Mouse (Mus musculus) liver, embryonic 15.5 days (tissue): ENCODE measurements around the gene Zfyve27. TPM values are rescaled to one million over a fixed set of nuclear protein-coding genes. Genes with fewer than 3 reads are reported as not detected.

Experiments used
- ATAC-seq: fragments of 200-750 bp; cut with Nextera tagmentation; 2 replicates; pipeline ENCODE4 v1.8.0; 2017; ENCODE audit warnings: moderate number of reproducible peaks, mild to moderate bottlenecking, moderate library complexity; ENCODE audit not compliant: insufficient read depth
- H3K27ac ChIP-seq: fragments of 300-500 bp; sonication (generic); replicated peaks from 2 replicates; pipeline ENCODE4 v1.5.1; 2015; ENCODE audit warnings: mild to moderate bottlenecking, inconsistent platforms
- H3K27me3 ChIP-seq: fragments of 300-500 bp; sonication (generic); 2 replicates; pipeline ENCODE4 v1.6.1; 2015; ENCODE audit warnings: mild to moderate bottlenecking, inconsistent platforms
- H3K36me3 ChIP-seq: fragments of 300-500 bp; sonication (generic); replicated peaks from 2 replicates; pipeline ENCODE4 v1.6.1; 2015; ENCODE audit warnings: moderate library complexity, mild to moderate bottlenecking, inconsistent platforms
- H3K4me1 ChIP-seq: fragments of 300-500 bp; sonication (generic); replicated peaks from 2 replicates; pipeline ENCODE4 v1.6.1; 2015; ENCODE audit warnings: inconsistent platforms
- H3K4me2 ChIP-seq: fragments of 300-500 bp; sonication (generic); 2 replicates; pipeline ENCODE4 v1.6.1; 2015; ENCODE audit warnings: moderate library complexity, mild to moderate bottlenecking, inconsistent platforms
- H3K4me3 ChIP-seq: fragments of 300-500 bp; sonication (generic); replicated peaks from 2 replicates; pipeline ENCODE4 v1.5.1; 2015; ENCODE audit warnings: mild to moderate bottlenecking, inconsistent platforms
- H3K9ac ChIP-seq: fragments of 300-500 bp; sonication (generic); 2 replicates; pipeline ENCODE4 v1.6.1; 2015; ENCODE audit warnings: moderate library complexity, mild to moderate bottlenecking, inconsistent platforms
- H3K9me3 ChIP-seq: fragments of 300-500 bp; sonication (generic); replicated peaks from 2 replicates; pipeline ENCODE4 v1.6.1; 2016; ENCODE audit warnings: inconsistent platforms
- WGBS: fragments of 180-500 bp; shearing (Covaris S2); methylation state at CpG from one replicate; pipeline ENCODE4 v1.1.7; 2015; ENCODE audit warnings: mixed read lengths; ENCODE audit not compliant: insufficient replicate concordance; 5-methylcytosine and 5-hydroxymethylcytosine counted together
- polyA plus RNA-seq: library from polyadenylated mRNA; unstranded; fragments of >200 nt; fragmentation: Nextera tagmentation; extraction: Ambion mirVana; gene quantifications from 2 replicates; pipeline ENCODE4 v1.2.1, GENCODE M21; 2015

Gene Zfyve27
- polyA plus RNA-seq, result 8.8 and 10.1 TPM in 2 replicates

DNA sequence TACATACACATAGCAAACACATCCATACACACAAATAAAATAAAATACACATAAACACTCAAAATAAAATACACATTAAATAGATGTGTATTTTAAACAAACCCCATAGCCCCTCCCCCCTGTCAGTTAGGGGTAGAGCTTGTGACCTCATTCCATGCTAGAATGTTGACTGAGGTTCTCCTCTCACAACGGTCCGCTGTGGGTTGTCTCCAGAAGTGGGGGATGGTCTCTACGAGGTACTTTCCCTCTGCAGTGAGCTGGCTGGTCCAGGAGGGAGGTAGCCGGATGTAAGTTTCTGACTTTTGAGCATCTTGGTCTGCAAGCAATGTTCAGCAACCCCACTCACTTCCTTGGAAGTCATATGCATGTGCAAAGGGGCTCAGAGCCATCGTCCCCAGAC lies at the start of gene Zfyve27:
Gene Zfyve27 (plus strand): TSS at position 188 of the 400 bp plus-strand sequence.
- peaks cover 39% of the 10 kb centered on the region for H3K27me3 ChIP-seq
- H3K4me1 ChIP-seq, result peaks cover 13% of the 10 kb centered on the region
- WGBS, result 46% methylated on average over 5 of the region's 5 CpGs
- no peak within 1 kb of the TSS for H3K4me3 ChIP-seq
- no peak for ATAC-seq
- no peak within 1 kb of the TSS for H3K4me2 ChIP-seq
- H3K9ac ChIP-seq, result no peak within 1 kb of the TSS
- H3K27ac ChIP-seq, result no peak within 1 kb of the TSS
- H3K36me3 ChIP-seq, result no peaks in the 10 kb centered on the region
- no peaks in the 10 kb centered on the region for H3K9me3 ChIP-seq

DNA sequence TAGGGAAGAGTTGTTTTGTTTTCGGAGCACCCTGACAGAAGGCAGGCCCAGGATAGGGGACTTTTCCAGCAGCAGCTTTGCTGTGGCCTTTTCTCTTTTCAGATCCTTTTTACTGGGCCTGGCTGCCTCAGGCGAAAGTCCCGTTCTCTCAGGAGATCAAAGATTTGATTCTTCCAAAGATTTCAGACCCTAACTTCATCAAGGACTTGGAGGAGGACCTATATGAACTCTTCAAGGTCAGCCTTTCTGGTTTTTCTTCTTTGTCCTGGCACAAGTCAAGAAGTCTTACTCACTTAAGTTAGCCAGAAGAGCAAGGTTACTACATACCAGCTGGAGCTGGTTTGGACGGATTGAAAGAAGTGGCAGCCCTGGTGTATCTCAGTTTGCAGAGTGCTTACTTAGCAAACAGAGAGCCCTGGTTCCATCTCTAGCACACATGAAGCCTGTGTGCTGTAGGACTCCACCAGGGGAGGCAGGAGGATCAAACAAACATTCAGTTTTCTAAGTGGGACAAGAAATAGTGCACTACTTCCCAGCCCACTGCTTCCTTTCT lies 47.9 kb upstream of the Zfyve27 start:
- WGBS, result 65% methylated on average over 4 of the region's 4 CpGs
- Histone ChIP-seq H3K4me3 (no peak overlapping the region), H3K4me1 (no peaks in the 10 kb centered on the region; the same call in 1 of the 2 replicates), H3K27ac (no peak overlapping the region), H3K9me3 (no peaks in the 10 kb centered on the region), H3K27me3 (no peaks in the 10 kb centered on the region), H3K4me2 (no peak overlapping the region), H3K9ac (no peak overlapping the region), H3K36me3 (peaks cover 45% of the 10 kb centered on the region)
- no peak for ATAC-seq

DNA sequence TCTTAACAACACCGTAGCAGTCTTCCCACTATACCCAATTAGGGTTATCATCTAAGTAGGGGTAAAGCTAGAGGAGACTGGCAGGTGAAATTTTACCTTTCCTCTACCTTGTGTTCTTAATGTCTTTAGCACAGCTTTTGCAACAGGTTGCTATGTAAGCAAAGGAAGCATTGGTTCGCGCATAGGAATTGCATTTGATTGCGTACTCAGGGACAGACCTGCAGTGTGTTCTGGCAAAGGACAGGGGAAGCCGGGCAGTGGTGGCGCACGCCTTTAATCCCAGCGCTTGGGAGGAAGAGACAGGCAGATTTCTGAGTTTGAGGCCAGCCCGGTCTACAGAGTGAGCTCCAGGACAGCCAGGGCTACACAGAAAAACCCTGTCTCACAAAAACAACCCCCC lies 45.6 kb upstream of the Zfyve27 start:
- peak; percentile 48; the same call in 1 of the 2 replicates for ATAC-seq
- Histone ChIP-seq H3K4me3 (no peak overlapping the region), H3K36me3 (peaks cover 59% of the 10 kb centered on the region), H3K4me1 (peaks cover 4% of the 10 kb centered on the region), H3K9ac (no peak overlapping the region), H3K27ac (no peak overlapping the region), H3K9me3 (no peaks in the 10 kb centered on the region), H3K4me2 (no peak overlapping the region), H3K27me3 (no peaks in the 10 kb centered on the region)
- WGBS, result 85% methylated on average over 9 of the region's 9 CpGs

DNA sequence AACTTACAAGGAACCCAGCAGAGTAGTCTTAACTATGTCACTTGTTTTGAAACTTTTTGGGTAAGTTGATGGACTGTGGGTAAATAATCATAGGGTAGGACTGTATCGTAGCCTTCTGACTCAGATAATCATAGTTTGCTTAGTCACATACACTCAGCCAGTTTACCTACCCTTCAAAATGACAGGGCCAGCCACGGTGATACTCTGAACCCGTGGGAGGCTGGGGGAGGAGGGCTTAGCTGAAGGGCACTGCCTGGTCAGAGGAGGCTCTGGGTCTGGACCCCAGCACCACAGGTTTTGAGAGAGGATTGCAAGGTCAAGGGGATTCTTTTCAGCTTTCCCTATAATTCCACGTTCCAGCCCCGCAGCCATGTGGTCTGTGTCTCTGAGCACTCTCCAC lies 45.2 kb upstream of the Zfyve27 start:
- H3K36me3 ChIP-seq, result peaks cover 54% of the 10 kb centered on the region
- 53% methylated on average over 5 of the region's 5 CpGs for WGBS
- H3K4me2 ChIP-seq, result no peak overlapping the region
- H3K4me1 ChIP-seq, result peaks cover 4% of the 10 kb centered on the region
- H3K4me3 ChIP-seq, result no peak overlapping the region
- peak; percentile 69 for ATAC-seq
- H3K27me3 ChIP-seq, result no peaks in the 10 kb centered on the region
- no peak overlapping the region for H3K9ac ChIP-seq
- H3K9me3 ChIP-seq, result no peaks in the 10 kb centered on the region
- H3K27ac ChIP-seq, result no peak overlapping the region

DNA sequence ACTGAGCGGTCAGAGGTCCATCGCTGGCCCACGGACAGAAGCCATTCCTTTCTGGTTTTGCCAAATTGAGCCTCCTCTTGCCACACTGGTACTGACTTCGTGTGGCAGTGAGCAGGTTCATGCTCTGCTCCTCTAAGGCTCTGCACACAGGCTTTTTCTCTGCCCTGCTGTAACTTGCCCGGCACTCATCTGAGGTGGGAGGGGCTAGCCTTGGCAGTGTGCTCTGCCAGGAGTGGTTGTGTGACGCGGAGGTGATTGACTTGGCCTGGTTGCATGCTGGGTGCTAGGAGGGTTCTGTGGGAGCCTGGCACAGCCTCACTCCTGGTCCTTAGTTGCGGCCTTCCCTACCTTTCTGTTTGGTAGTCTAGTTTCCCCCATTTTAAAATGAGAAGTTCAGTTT lies 43.3 kb upstream of the Zfyve27 start:
- no peak overlapping the region for H3K9ac ChIP-seq
- no peak for ATAC-seq
- peaks cover 40% of the 10 kb centered on the region for H3K36me3 ChIP-seq
- H3K4me3 ChIP-seq, result no peak overlapping the region
- no peak overlapping the region for H3K4me2 ChIP-seq
- no peaks in the 10 kb centered on the region for H3K27me3 ChIP-seq
- H3K27ac ChIP-seq, result no peak overlapping the region
- peaks cover 4% of the 10 kb centered on the region for H3K4me1 ChIP-seq
- 74% methylated on average over 8 of the region's 8 CpGs for WGBS
- no peaks in the 10 kb centered on the region for H3K9me3 ChIP-seq

DNA sequence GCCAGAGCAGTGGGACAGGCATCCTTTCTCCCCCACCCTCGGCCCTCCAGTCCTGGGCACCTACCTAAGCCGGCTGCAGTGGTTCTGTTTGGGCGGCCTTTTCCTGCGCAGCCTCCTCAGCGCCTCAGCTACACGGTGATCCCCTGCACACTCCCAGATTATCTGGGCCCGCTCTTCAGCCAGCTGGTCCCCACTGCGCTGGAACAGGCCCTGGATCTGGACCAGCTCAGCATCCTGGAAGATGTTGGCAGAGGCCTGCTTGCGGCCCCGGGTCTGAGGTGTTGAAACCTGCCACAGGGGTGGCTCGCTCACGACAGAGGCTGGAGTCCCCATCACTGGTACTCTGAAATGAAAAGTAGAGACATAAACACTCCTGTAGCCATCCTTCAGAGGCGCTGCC lies 39.1 kb upstream of the Zfyve27 start:
- Histone ChIP-seq H3K4me1 (peaks cover 35% of the 10 kb centered on the region), H3K4me3 (no peak overlapping the region), H3K4me2 (no peak overlapping the region), H3K27me3 (no peaks in the 10 kb centered on the region; the same call in 1 of the 2 replicates), H3K36me3 (peaks cover 27% of the 10 kb centered on the region), H3K27ac (no peak overlapping the region), H3K9ac (no peak overlapping the region), H3K9me3 (no peaks in the 10 kb centered on the region)
- 77% methylated on average over 13 of the region's 13 CpGs for WGBS
- ATAC-seq, result no peak

DNA sequence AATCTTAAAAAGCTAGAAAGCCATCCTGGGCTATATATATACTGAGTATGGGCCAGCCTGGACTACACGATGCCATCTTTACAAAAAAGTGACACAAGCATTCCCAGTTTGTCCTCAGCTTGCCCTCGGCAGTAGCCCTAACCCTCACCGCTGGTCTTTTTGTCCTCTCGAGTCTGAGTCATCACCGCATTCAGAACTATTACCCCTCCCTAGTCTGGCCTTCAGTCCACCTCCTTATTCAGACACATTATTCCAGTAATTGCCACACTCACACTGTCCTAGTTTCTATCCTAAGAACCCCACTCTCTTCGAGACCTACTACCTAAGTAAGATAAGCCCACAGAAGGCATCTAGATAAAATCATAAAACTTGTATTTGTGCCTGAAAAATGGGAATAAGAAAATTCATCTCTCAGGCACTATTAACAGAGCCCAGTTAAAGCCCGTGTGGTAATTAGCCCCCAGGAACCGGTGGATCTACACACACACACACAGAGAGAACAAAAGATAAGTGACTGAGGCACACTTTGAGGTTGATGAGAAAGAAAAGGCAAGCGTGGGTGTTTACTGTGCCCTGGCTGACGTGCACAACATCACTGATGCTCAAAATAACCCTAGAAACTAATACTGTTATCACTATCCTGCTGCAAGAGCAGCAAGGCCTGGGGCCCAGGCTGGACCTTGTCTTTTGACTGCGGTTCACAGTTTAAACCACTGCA lies 38.1 kb upstream of the Zfyve27 start:
- Histone ChIP-seq H3K4me3 (no peak overlapping the region), H3K27me3 (no peaks in the 10 kb centered on the region; the same call in 1 of the 2 replicates), H3K4me1 (peaks cover 37% of the 10 kb centered on the region), H3K9me3 (no peaks in the 10 kb centered on the region), H3K9ac (no peak overlapping the region), H3K27ac (no peak overlapping the region), H3K4me2 (no peak overlapping the region), H3K36me3 (peaks cover 18% of the 10 kb centered on the region)
- no peak for ATAC-seq
- 59% methylated on average over 11 of the region's 11 CpGs for WGBS

DNA sequence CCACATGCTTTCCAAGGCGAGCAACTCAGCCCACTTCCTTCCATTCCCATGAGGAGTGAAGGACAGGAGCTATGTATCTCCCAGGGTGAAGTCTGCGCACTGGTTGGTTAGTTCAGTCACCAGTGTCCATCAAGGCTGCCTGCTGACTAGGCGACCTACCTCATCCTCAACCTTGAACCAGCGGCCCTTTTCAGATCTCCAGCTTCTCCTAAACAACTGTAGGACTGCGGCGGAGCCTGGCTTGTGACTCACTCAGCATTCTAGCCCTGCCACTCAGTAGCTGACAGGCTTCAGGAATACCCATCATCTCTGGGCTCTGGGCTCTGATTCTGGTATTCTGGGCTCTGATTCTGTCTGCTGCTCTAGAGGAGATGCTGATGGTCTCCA lies 37.5 kb upstream of the Zfyve27 start:
- H3K4me3 ChIP-seq, result no peak overlapping the region
- no peaks in the 10 kb centered on the region for H3K9me3 ChIP-seq
- H3K4me2 ChIP-seq, result no peak overlapping the region
- WGBS, result 66% methylated on average over 6 of the region's 6 CpGs
- ATAC-seq, result no peak
- no peak overlapping the region for H3K9ac ChIP-seq
- peaks cover 13% of the 10 kb centered on the region for H3K36me3 ChIP-seq
- no peak overlapping the region for H3K27ac ChIP-seq
- peaks cover 38% of the 10 kb centered on the region for H3K4me1 ChIP-seq
- H3K27me3 ChIP-seq, result no peaks in the 10 kb centered on the region; the same call in 1 of the 2 replicates

DNA sequence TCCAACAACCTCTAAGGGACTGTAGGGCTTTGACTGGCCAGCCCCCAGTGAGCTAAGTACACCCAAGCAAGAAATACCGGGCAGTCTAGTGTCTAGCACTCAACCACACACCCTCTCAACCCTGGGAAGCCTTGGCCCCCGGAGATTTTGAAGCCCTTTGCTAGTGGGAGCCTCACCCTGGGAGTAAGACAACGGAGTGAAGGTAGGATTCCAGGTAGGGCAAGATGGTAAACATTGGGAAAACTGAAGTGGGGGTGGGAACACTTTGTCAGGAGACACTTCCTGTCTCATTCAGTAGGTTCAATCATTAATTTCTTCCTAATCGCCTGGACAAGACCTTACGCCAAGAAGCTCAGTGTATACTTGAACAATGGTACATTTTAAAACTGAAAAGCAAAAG lies 36.7 kb upstream of the Zfyve27 start:
- Histone ChIP-seq H3K4me3 (no peak overlapping the region), H3K4me2 (peak overlapping the region; percentile 100), H3K9ac (no peak overlapping the region), H3K36me3 (peaks cover 6% of the 10 kb centered on the region; the same call in 1 of the 2 replicates), H3K27ac (no peak overlapping the region), H3K27me3 (no peaks in the 10 kb centered on the region; the same call in 1 of the 2 replicates), H3K4me1 (peaks cover 39% of the 10 kb centered on the region), H3K9me3 (no peaks in the 10 kb centered on the region)
- ATAC-seq, result no peak
- WGBS, result 65% methylated on average over 5 of the region's 5 CpGs

DNA sequence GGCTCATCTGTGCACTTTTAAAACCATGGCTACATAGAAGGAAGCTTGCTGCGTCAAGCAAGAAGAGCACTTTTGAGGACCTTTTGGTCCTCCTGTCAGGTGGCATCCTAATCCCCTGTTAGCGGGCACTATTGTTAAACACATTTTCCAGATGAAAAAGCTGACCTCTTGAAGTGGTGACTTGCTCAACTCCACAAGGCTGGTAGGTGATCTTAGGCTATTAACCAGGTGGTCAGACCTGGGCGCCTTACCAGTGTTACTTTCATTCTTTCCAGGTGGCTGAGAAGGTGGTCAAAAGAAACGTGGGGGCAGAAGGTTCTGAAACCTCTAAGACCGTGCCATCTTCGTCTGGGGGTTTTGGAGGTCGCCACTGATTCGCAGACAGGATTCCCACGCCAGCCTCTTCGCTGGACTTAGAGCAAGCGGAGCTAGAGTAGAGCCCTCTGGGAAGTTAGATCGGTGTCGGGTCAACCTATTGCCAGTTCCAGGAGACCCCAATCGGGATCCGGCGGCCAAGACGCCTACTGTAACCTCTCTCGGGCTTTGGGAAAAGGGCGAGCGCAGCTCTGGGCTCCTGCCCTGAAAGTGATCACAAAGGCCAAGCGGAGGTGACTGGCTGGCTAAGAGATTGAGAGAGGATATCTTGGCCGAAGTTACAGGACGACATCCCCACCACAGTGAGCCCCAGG lies 35.6 kb upstream of the Zfyve27 start:
- H3K9me3 ChIP-seq, result no peaks in the 10 kb centered on the region
- H3K27me3 ChIP-seq, result no peaks in the 10 kb centered on the region; the same call in 1 of the 2 replicates
- peak overlapping the region; percentile 100 for H3K4me2 ChIP-seq
- 8% methylated on average over 23 of the region's 23 CpGs for WGBS
- peak; percentile 7; the same call in 1 of the 2 replicates for ATAC-seq
- peaks cover 39% of the 10 kb centered on the region for H3K4me1 ChIP-seq
- H3K9ac ChIP-seq, result peak overlapping the region; percentile 75
- peak overlapping the region; percentile 78 for H3K27ac ChIP-seq
- peak overlapping the region; percentile 72 for H3K4me3 ChIP-seq
- no peaks in the 10 kb centered on the region; the same call in 1 of the 2 replicates for H3K36me3 ChIP-seq
